In the genomic region with DNA sequence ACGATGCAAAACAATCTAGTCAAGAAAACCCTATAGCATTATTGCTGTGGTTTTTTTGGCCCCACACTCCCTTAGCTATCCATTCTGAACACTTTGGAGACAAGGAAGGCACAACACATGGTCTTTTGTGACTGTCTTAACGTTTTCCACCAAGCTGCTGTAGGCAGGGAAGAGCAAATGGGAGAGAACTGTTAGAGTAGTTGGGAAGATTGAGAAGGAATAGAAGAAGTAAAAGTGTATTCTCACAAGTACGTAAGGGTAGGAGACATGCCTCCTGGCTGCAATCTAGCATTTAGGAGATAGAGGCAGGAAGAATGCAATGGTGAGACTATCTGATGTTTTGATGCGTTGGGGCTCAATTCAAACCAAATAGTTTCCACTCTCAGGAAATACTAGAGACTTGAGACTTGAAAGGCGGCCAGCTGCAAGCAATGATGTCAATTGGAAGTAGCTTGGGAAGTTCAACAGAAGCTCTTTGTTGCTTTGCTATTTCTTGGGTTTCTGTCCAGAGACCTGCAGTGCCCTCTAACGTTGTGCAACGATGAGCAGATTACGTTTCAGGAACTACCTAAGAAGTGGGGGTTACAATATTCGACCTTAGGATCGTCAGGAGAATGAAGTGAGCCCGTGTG, we compare ENCODE assay signal across 8 mouse cellular contexts. TPM values are rescaled to one million over a fixed set of nuclear protein-coding genes. Genes with fewer than 3 reads are reported as not detected.
DNase-seq lines count a peak whose midpoint lies in the region; ATAC-seq lines count a peak whose summit lies in the region.

No protein-coding gene starts in this region.

- no peaks in the 10 kb centered on the region for H3K9me3 ChIP-seq in forebrain, embryonic 16.5 days (ENCODE audit: control insufficient read depth, low read length)
- H3K9me3 ChIP-seq in intestine, embryonic 16.5 days (ENCODE audit: control insufficient read depth, low read length): no peaks in the 10 kb centered on the region

- H3K4me1 ChIP-seq in forebrain, embryonic 16.5 days (replicated peaks; ENCODE audit: control insufficient read depth, insufficient read depth, low read length): peaks cover 46% of the 10 kb centered on the region
- H3K4me1 ChIP-seq in intestine, embryonic 16.5 days (ENCODE audit: control insufficient read depth, insufficient read depth, low read length): peaks cover 34% of the 10 kb centered on the region

- no peak overlapping the region; the same call in 1 of the 2 replicates for H3K27ac ChIP-seq in forebrain, embryonic 16.5 days (ENCODE audit: low read length)
- peak overlapping the region; percentile 74 for H3K27ac ChIP-seq in intestine, embryonic 16.5 days (ENCODE audit: low read length)

- DNase-seq in adrenal gland, postnatal 10 days: peak; percentile 49
- DNase-seq in adrenal gland, adult 8-10 months: no peak
- peak; percentile 72 for DNase-seq in ES-CJ7 (ENCODE audit: low read depth, low spot score)
- no peak for DNase-seq in urinary bladder, postnatal 36 days (ENCODE audit: low spot score in 2 of 2)
- DNase-seq in layer of hippocampus, adult 9-10 months (ENCODE audit: low spot score): no peak

- ATAC-seq in forebrain, embryonic 16.5 days: 0 out of 2 replicates have a peak, but pooled peaks have one; percentile 2
- peak; percentile 24 for ATAC-seq in intestine, embryonic 16.5 days
- peak; percentile 32 for ATAC-seq in megakaryocyte-erythroid progenitor cell, adult 5-6 weeks (replicated peaks; ENCODE audit: low FRiP score, low TSS enrichment, poor library complexity, severe bottlenecking)

- H3K4me3 ChIP-seq in forebrain, embryonic 16.5 days (replicated peaks; ENCODE audit: low read length): no peak overlapping the region
- H3K4me3 ChIP-seq in intestine, embryonic 16.5 days (ENCODE audit: low read length): no peak overlapping the region

- peaks cover 30% of the 10 kb centered on the region for H3K36me3 ChIP-seq in forebrain, embryonic 16.5 days (ENCODE audit: control insufficient read depth, insufficient read depth)
- H3K36me3 ChIP-seq in intestine, embryonic 16.5 days (ENCODE audit: control insufficient read depth, insufficient read depth, low read length): peaks cover 4% of the 10 kb centered on the region; the same call in 1 of the 2 replicates

- H3K4me2 ChIP-seq in forebrain, embryonic 16.5 days (ENCODE audit: low read length): no peak overlapping the region
- H3K4me2 ChIP-seq in intestine, embryonic 16.5 days (ENCODE audit: low read depth, low read length): no peak overlapping the region

- H3K9ac ChIP-seq in forebrain, embryonic 16.5 days (replicated peaks; ENCODE audit: low read depth, low read length): no peak overlapping the region
- H3K9ac ChIP-seq in intestine, embryonic 16.5 days (ENCODE audit: low read depth, low read length): no peak overlapping the region

- no peaks in the 10 kb centered on the region for H3K27me3 ChIP-seq in forebrain, embryonic 16.5 days (replicated peaks; ENCODE audit: control insufficient read depth, insufficient read depth, low read length)
- H3K27me3 ChIP-seq in intestine, embryonic 16.5 days (replicated peaks; ENCODE audit: control insufficient read depth, insufficient read depth, low read length): no peaks in the 10 kb centered on the region

- 22% methylated on average over 11 of the region's 11 CpGs for WGBS in forebrain, embryonic 16.5 days
- 11% methylated on average over 11 of the region's 11 CpGs for WGBS in intestine, embryonic 16.5 days

RNA-seq across cellular contexts. Expression of a gene that starts 6.6 kb away (rescaled TPM):
- total RNA-seq in adrenal gland, postnatal 10 days (2021): 1,000 to 10,000 TPM; 1,152 to 1,293 TPM
- 1,000 to 10,000 TPM; 1,250 to 2,890 (median 1,476) TPM for total RNA-seq in adrenal gland, adult 8-10 months (2022)
- polyA plus RNA-seq in forebrain, embryonic 16.5 days (2015; fragmentation: Nextera tagmentation; extraction: Ambion mirVana): 3,453 and 3,528 TPM in 2 replicates
- 2,348 and 2,439 TPM in 2 replicates for polyA plus RNA-seq in intestine, embryonic 16.5 days (2015; fragmentation: Nextera tagmentation; extraction: Ambion mirVana)
- 3,454 and 3,626 TPM in 2 replicates for total RNA-seq in megakaryocyte-erythroid progenitor cell, adult 5-6 weeks (2014; fragmentation: Nextera tagmentation)
- 5,878 and 7,940 TPM in 2 replicates for total RNA-seq in megakaryocyte-erythroid progenitor cell, adult 5-6 weeks (2017)

Comparison
In these comparisons a context has a peak if more than half of its experiments do, and no peak if none do; other contexts are left out.
1. DNase-seq: peak in adrenal gland, postnatal 10 days (single experiment) and ES-CJ7 (single experiment); none in adrenal gland, adult 8-10 months (single experiment), urinary bladder, postnatal 36 days (0 of 2) and layer of hippocampus, adult 9-10 months (single experiment).
2. Peak in every context shown above with its lines, with median percentiles within 50 percentile points of each other: ATAC-seq.